Mouse (Mus musculus): ENCODE results near the gene Mylk.

The Mylk gene

GRCm38 (mm10) chr16:34986211-34986825 lies 241.3 kb downstream of the Mylk start:
- DNase-seq (ENCODE audit: low spot score): no peak

- DNase-seq (ENCODE audit: low spot score): no peak
Measured at GRCm38 (mm10) chr16:34991365-34991764, 246.4 kb downstream of the Mylk start.

- DNase-seq (ENCODE audit: low spot score): no peak
Measured at GRCm38 (mm10) chr16:34992854-34993253, 247.8 kb downstream of the Mylk start.

GRCm38 (mm10) chr16:34993694-34994330 lies 248.8 kb downstream of the Mylk start:
- DNase-seq (ENCODE audit: low spot score): no peak

- no peak for DNase-seq (ENCODE audit: low spot score)
Measured at GRCm38 (mm10) chr16:34994641-34995141, 249.7 kb downstream of the Mylk start.

GRCm38 (mm10) chr16:34996133-34996532 lies 251.1 kb downstream of the Mylk start:
- peak; percentile 75 for DNase-seq (ENCODE audit: low spot score)

GRCm38 (mm10) chr16:34997052-34997451 lies 252.0 kb downstream of the Mylk start:
- no peak for DNase-seq (ENCODE audit: low spot score)

- peak; percentile 41 for DNase-seq (ENCODE audit: low spot score)
Measured at GRCm38 (mm10) chr16:34997576-34997975, 252.6 kb downstream of the Mylk start.

GRCm38 (mm10) chr16:34999016-34999415 lies 254.0 kb downstream of the Mylk start:
- no peak for DNase-seq (ENCODE audit: low spot score)

GRCm38 (mm10) chr16:34999986-35000385 lies 255.0 kb downstream of the Mylk start:
- no peak for DNase-seq (ENCODE audit: low spot score)

- no peak for DNase-seq (ENCODE audit: low spot score)
Measured at GRCm38 (mm10) chr16:35000923-35001560, 256.0 kb downstream of the Mylk start.

GRCm38 (mm10) chr16:35004356-35004755 lies 259.3 kb downstream of the Mylk start:
- no peak for DNase-seq (ENCODE audit: low spot score)

- DNase-seq (ENCODE audit: low spot score): no peak
Measured at GRCm38 (mm10) chr16:35004756-35005155, 259.7 kb downstream of the Mylk start.

- no peak for DNase-seq (ENCODE audit: low spot score)
Measured at GRCm38 (mm10) chr16:35006251-35006650, 261.2 kb downstream of the Mylk start.

- DNase-seq (ENCODE audit: low spot score): no peak
Measured at GRCm38 (mm10) chr16:35007361-35007760, 262.4 kb downstream of the Mylk start.

- DNase-seq (ENCODE audit: low spot score): no peak
Measured at GRCm38 (mm10) chr16:35008447-35008846, 263.4 kb downstream of the Mylk start.

GRCm38 (mm10) chr16:35013501-35013900 lies 268.5 kb downstream of the Mylk start:
- no peak for DNase-seq (ENCODE audit: low spot score)

- no peak for DNase-seq (ENCODE audit: low spot score)
Measured at GRCm38 (mm10) chr16:35016491-35016890, 271.5 kb downstream of the Mylk start.

- DNase-seq (ENCODE audit: low spot score): no peak
Measured at GRCm38 (mm10) chr16:35018470-35018974, 273.5 kb downstream of the Mylk start.

GRCm38 (mm10) chr16:35021903-35022241 lies 276.9 kb downstream of the Mylk start:
- DNase-seq (ENCODE audit: low spot score): no peak

- peak; percentile 97 for DNase-seq (ENCODE audit: low spot score)
Measured at GRCm38 (mm10) chr16:35022242-35023137, 277.5 kb downstream of the Mylk start, which contains the start of gene Hacd2. TSS of gene Hacd2 (plus strand) at chr16:35022428.

- no peak for DNase-seq (ENCODE audit: low spot score)
Measured at GRCm38 (mm10) chr16:35023138-35023735, 278.2 kb downstream of the Mylk start.
